Mouse (Mus musculus) olfactory bulb, adult 2 months (tissue): ENCODE measurements around the gene Vps36.

Experiments used
- CTCF ChIP-seq: fragments of 200-500 bp; IDR thresholded peaks from 2 replicates; pipeline ENCODE4 v1.5.1; 2012; ENCODE audit warnings: low read depth, mild to moderate bottlenecking, low read length, moderate library complexity; ENCODE audit not compliant: insufficient read depth
- POLR2A ChIP-seq: fragments of 200-500 bp; IDR thresholded peaks from 2 replicates; pipeline ENCODE4 v1.6.1; 2012; ENCODE audit warnings: mild to moderate bottlenecking, low read depth, low read length, moderate library complexity; ENCODE audit not compliant: insufficient read depth

- TF ChIP-seq CTCF (no peak), POLR2A (no peak)
These were observed 14.9 kb downstream of the Vps36 start for GRCm38 (mm10) chr8:22207535-22207934.
